Mouse (Mus musculus): Measurements from ENCODE around the gene Gm10770.
"Not testable (repeated sequence)": the region's sequence is repeated elsewhere in the genome, so short reads cannot be mapped to it uniquely, and the experiment has no call there.

The Gm10770 gene

DNA sequence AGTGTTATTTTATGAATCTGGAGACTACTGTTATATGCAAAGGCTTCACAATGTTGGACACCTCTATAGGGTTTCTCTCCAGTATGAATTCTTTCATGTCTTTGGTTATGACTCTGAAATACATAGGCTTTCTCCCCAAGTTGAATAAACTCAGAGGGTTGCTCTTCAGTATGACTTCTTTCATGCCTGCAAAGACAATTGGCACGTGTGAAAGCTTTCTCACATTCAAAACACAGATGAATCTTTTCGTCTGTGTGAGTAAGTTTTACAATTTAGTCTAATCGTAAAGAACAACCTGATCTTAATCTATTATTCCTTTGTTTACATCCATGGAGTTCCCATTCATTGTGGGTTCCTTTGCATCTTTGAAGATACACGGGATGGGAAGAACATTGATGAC, at the start of gene Gm10770:
Gm10770 (minus strand) TSS at position 101 of the 400 bp plus-strand sequence.
- DNase-seq (ENCODE audit: low spot score) = not testable (repeated sequence)

- not testable (repeated sequence) for DNase-seq (ENCODE audit: low spot score)
These were observed 43.8 kb upstream of the Gm10770 start for GRCm38 (mm10) chr2:150223263-150223662.

DNA sequence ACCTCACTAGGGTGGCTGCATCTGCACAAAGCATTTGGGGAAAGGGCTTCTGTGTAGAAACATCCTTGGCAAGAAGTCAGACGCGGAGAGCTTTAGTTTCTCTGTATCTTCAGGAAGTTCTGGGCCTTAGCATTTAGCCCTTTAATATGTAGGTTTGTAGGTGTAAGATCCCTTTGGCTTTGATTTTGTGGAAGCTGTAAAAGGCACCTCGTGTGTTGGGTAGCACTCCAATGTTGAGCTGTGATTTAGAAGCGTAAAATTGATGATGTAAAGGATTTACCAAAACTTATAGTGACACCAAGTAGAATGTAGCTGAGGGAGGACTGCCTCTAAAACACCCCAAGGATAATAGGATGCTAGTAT, 38.9 kb upstream of the Gm10770 start:
- not testable (repeated sequence) for DNase-seq (ENCODE audit: low spot score)

GRCm38 (mm10) chr2:150217600-150218362, 38.3 kb upstream of the Gm10770 start, which contains the start of gene Zfp937:
Gene Zfp937 (plus strand): TSS chr2:150218073.
- DNase-seq (ENCODE audit: low spot score) = peak; percentile 61

DNA sequence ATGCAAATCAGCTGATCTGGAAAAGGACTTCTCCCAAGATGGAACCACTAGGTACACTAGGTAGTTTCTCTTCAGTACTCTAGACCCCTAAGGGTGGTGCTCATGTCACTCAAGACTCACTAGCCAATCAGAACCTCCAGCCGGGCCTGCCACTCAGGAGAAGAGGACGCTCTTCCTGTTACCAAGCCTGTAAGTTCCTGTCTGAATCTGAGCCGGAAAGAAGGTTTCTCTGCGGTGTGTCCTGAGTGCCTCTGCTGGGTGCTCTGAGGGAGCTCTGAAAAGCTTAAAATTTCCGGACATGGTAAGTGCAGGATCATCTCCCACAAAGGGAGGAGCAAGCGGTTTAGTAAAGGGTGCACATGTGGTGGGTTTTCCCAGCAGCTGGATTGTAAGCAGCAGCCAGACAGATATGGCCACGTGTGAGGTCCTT, 2.1 kb upstream of the Gm10770 start, which contains the start of gene Gm14139:
Gm14139 (plus strand) TSS at position 186 of the 430 bp plus-strand sequence.
- not testable (repeated sequence) for DNase-seq (ENCODE audit: low spot score)

- DNase-seq (ENCODE audit: low spot score) = not testable (repeated sequence)
These were observed 1.6 kb upstream of the Gm10770 start for GRCm38 (mm10) chr2:150181046-150181445.

DNA sequence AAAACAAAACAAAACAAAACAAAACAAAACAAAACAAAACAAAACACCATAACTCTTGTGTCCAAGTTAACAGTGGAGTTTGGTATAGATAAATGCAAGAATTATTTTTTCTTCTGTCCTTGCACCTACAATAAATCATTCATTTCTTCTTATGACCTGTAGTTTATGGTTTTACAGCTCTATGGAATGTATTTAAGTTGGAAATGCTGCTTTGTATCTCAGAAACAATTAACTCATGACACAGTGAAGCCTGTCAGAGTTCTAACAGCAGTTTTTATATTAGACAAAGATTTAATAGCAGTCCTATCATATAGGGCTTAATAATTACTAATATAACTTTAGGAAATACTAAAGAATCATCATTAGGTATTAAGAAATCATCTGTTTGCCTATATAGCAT, 5.6 kb downstream of the Gm10770 start:
- no peak for DNase-seq (ENCODE audit: low spot score)

DNA sequence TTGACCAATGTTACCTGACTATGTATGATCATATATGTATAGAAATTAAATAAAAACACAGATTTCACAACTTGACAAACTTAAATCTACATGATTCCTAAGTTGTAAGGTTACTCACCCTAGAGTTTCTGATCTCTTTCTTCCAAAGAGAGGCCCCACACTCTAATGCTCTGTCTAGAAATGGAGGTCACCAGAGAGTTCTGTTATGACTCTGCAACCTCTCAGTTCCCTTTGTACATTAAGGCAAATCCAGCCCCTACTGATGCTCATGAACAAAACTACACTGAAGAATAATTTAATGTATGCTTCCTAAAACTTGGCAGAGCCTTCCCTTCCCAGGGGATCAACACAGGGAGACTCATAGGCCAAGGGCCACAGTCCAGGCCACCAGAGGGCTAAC, 12.8 kb downstream of the Gm10770 start:
- DNase-seq (ENCODE audit: low spot score) = no peak

GRCm38 (mm10) chr2:150136435-150136897, 43.0 kb downstream of the Gm10770 start, which contains the start of gene Zfp120:
Gene Zfp120 (minus strand): TSS chr2:150136708.
- peak; percentile 91 for DNase-seq (ENCODE audit: low spot score)

DNA sequence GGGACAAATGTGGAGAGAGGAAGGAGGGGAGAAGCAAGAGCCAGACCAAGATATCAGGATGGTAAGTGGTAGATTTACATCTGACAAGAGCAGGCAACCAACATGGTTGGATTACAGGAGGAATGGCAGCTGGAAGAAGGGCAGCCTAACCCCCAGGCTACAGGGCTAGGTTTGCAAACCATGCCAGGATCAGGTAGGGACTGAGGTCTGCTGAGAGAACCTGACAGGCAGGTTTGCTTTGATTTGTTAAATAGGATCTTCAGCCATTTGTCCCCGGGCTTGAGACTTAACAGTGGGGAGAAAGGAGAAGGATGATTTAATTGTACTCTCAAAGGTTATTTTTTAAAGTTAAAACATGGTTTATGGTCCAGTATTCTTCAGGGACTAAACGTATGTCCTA, 46.7 kb downstream of the Gm10770 start:
- no peak for DNase-seq (ENCODE audit: low spot score)

GRCm38 (mm10) chr2:150132002-150132401, 47.5 kb downstream of the Gm10770 start:
- DNase-seq (ENCODE audit: low spot score) = not testable (repeated sequence)

All from retina, embryonic 14.5 days (tissue).